Mouse (Mus musculus) MN1 (cell line): ENCODE measurements around the gene Syne2.

Source experiments
- DNase-seq: peaks from one replicate; pipeline ENCODE4 v3.0.0-alpha.2; 2016; ENCODE audit warnings: low spot score

The Syne2 gene

DNA sequence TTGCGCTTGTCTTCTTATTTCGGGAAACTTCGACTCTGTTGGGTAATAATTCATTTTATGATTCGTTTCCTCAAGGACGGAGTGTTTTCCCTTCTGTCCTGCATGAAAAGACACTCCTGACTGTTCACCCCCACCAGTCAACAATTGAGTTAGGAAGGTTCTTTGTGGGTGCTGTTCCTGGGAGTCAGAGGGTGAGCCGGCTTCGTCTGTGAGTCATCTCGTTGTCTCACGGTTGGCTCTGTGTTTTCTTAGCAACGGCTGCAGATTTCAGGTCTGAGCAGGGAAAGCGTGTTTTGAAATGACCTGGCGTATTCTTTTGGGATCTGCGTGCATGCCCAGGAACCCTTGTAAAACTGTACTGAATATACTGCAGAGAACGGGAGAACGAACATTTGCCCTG is 9.8 kb downstream of the Syne2 start:
- peak; percentile 39 for DNase-seq

DNA sequence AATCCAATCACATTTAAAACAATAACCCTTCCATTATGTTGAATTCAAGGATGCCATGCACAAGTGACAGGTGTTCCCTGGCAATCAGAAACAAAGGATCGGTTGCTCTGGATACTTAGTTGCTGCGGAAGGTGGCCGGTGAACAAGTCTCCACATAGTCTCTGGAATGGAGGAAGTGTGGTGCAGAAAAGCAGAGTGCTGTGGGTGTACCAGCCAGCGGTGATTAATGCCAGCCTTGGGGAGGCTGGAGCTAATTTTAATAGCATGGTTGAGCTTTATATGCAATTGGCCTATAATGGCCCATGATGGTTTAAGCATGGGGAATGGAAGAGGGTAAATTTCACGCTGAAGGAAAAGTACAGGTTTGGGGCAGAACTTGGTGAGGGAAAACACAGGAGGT is 11.7 kb downstream of the Syne2 start:
- no peak for DNase-seq

DNA sequence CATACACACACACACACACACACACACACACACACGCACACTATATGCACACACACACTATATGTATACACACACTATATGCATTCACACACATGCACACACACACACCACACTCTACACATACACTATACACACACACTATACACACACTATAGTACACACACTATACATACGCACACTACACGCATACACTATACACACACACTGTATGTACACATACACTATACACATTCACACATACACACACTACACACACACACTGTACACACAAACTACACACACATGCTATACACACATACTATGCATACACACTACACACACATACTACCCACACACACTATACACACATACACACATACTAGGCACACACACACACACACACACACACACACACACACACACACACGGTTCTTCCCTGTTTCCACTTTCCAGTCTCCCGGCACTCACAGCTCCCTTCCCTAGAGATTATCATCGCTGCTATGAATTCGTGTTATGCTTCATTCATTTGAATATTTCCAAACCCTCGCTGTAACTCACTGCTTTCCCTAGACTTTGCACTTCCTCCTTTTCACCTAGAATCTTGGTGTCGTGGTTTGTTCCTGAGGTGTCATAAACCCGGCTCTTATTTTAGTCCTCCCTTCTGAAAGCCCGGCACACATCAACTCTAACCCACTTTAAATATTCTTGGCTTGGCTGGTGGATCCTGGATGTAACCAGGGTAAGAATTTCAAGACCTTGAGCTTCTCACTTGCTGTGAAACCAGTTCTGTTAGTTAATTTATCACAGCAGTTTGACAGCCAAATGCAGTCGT is 15.4 kb downstream of the Syne2 start:
- no peak for DNase-seq

DNA sequence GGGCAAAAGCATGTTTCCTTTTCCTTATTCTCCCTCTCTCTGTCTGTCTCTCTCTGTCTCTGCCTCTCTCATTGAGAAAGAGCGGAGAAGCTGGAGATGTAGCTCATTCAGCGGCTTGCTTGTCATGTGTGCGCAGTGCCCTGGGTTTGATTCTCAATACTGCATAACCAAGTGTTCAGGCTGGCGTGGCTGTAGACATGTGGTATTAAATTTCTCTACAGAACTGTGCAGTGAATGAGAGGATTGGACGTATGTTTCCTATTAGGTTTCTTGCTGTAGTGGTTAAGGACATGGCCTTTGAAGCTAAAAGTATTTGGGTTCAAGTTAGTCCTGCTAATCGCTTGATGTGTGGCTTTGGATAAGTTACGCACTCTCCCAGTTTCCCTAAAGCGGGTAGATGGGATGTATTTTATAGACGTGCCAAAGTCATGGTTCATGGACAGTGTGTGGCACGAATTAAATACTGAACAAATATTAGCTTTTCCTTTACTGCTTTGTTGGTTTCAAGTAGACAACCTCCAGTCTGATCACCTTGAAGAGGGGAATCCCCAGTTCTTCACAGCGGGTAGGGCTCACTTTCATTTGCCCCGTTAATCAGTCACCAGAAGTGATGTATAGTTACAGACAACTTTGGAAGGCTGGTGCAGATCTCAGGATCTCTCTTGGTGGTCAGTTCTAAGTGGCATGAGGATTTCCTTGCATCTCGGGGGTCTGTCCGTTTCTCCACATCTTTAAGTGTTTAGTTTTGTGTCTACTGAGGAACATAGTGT is 16.2 kb downstream of the Syne2 start:
- no peak for DNase-seq

DNA sequence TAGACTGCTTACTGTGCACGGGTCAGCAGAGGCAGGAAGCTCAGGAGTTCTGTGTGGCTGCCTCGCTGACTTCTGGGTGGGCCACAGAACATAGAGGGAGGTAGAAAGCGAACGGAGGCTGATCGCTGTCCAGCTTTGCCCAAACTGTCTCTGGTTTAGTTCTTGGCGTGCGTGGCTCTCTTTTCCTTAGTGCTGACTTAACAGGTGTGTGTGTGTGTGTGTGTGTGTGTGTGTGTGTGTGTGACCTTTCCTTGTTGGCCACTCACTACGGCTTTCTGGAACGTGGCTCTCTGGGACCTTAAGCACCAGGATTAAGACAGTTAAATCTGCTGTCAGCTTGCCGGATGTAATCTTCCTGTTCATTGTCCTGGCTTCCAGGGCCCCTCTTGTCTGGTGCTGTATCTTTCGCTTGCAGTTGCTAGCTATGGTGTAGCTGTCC is 18.6 kb downstream of the Syne2 start:
- no peak for DNase-seq

DNA sequence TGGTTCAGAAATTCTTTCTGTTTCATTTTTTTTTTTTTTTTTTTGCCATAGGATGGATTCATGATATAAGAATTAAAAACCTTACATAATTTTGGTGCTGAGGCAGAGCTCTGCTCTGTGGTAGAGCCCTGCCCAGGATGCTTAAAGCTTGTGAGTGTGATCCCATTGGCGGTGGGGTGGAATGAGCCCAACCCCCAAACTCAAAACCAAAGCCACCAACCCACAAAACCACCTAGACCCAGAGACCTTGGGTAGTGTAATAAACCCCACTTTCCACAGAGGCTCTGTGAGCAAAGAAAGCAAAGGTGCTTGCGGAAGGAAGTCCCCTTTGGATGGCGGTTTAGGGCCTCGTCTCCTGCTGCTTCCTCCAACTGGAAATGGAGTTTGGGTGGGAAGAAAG is 19.5 kb downstream of the Syne2 start:
- no peak for DNase-seq

DNA sequence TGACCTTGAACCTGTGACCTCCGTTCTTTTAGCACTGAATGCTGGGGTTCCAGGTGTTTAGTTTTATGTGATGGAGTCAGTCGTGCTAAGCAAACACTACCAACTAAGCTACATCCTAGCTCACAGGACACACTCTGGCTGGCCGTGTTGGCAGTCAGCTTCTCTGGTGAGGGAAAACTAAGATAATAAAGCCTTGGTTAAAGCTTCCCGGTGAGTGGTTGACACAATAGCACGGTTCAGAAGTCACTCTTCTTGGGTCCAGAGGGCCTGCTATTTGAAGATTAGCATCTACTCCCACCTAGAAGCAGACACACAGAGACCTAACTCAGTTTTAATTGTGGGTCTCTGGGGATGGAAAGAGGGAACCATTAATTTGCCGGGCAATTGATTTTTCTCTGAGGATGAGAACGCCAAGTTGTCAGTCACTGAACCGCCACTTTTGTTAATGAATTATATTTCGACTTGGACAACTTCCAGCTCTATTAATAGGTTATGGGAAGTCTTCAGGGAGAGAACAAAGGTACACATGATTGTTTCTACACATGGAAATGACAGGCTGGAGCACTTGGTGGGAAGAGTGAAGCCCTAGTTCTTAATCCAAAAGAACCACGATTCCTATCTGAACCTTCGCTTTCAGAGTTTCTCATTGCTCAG is 21.3 kb downstream of the Syne2 start:
- DNase-seq = peak; percentile 50

DNA sequence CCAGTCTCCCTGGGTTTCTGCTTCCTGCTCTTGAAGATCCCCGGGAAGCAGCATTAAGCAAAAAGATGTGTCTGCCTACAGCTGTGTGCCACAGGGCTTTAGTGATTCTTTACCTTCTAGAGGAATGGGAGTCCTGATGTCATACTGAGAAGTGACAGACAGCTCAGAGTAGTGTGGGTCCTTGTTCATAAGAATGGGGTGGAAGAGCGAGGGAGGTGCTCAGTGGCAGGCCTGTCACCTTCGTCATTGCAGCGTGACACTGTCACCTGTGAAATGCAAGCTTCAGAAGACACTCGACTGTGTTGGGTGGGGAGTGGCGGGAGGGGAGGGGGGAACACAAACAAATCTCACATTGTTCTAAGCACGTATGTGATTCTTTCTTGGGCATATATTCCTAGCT is 23.2 kb downstream of the Syne2 start:
- DNase-seq = no peak

DNA sequence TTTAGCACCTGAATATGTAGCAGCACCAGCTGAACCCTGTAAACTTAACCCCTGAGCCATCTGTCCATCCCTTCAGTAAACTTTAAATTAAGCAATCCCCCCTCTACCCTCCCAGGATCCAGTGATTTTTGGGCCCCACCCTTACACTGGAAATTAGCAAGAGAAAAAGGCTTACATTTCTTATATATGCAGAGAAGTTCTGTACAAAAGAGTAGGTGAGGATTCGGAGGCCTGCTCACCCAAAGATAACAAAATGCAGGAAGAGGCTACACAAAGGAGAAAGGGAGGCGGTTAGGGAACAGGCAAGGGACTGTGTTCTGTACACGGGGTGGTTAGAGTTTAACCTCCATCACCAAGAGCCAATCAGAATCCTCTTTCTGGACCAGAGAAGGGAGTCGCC is 26.4 kb downstream of the Syne2 start:
- no peak for DNase-seq

DNA sequence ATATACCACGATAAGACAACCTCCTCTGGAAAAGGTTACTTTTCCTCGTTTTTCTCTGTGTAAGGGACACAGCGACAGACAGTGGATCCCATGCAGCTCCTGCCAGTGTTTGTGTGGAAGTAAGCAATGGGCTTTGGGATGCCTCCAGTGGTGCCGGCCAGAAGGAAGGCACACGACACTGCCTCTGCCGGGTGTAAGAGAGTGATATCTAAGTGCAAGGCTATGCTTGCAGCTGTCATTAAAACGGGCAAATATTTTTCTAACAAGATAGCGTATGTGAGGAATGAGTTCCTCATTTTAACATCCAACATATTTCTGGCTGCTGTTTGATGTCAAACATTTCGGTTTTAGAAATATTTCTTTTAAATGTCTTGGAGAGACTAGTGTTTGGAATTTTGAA is 27.1 kb downstream of the Syne2 start:
- DNase-seq = no peak

DNA sequence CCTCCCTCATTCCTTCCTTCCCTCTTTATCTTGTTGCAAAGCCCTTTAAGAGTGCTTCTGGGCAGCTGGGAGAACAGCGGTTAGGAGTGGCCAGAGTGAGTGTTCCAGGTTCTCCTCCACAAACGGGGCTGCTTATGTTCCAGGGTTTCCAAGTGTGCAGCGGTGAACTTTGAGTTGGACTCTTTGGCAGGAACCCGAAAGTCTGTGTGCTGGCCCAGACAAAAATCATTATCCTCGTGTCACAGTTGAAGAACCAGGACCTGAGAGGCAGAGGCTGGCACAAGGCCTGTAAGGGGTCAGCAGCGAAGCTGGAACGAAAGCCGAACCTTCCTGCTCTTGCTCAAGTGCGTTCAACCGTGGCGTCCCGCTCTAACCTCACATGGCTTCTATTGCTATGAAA is 28.6 kb downstream of the Syne2 start:
- DNase-seq = no peak

DNA sequence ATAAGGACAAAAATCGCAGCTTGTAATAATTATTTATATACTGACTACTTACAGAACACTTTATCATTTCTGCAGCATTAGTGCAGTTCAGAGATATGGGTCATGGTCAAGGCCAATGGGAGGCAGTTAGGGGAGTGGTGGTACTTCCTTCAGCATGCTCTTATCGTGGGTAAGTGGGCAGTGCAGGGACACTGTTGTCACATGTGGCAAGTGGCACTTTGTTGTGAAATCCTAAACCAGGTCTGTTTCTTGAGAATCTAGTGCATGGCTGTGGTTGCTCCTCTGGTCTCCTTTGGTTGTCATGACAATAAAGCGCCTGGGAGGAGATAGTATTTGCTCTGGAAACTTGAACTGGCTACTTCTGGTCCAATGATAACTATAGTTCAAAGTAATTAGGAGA is 32.3 kb downstream of the Syne2 start:
- no peak for DNase-seq

DNA sequence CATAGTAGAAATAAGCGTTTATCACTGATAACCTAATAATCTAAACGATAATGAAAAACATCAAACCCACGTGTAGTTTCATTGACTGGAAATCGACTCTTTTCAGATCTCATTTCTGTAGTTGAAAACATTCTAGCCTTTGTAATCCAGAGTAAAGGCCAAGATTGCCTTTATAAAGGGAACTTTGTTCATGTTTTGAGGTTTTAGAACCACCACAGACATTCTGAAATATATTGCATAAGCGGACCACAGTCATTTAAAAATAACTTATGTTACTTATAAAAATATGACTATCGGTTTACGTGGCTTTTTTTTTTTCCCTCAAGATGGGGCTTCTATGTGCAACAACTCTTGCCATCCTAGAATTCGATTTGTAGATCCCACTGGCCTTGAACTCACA is 33.5 kb downstream of the Syne2 start:
- DNase-seq = no peak

DNA sequence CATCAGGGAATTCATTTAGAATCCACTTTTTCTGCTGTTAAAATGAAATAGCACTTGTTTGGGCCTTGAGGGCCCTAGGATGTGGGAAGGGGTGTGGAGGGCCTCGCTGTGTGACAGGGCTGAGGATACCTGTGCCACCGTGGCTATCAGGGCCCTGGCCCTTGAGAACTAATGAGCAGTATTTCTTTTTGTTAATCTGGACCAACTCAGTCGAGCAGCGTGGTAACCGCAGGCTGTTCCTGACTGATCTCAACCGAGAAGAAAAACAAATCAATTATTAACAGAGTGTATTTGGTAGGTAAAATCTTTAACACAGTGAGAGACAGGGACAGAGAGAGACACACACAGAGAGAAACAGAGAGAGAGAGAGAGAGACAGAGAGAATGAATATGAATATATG is 34.5 kb downstream of the Syne2 start:
- DNase-seq = no peak

DNA sequence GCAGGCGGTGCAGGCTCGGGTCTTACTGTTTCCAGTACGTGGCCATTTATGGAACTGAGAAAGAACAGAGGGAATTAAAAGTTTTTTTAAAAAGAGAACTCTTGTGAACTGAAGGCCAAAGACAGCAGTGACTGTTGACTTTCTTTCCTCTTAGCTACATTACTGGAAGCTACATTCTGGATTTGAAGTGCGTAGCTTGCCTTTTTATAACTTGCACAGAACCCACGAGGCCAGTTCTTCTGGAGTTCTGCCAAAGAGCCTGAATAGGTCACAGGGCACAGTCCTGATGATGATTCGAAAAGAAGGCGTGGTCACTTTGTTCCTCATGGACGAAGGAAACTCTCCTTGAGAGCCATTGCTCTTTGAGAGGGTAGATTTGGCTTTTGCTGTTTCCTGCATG is 35.6 kb downstream of the Syne2 start:
- DNase-seq = peak; percentile 57

DNA sequence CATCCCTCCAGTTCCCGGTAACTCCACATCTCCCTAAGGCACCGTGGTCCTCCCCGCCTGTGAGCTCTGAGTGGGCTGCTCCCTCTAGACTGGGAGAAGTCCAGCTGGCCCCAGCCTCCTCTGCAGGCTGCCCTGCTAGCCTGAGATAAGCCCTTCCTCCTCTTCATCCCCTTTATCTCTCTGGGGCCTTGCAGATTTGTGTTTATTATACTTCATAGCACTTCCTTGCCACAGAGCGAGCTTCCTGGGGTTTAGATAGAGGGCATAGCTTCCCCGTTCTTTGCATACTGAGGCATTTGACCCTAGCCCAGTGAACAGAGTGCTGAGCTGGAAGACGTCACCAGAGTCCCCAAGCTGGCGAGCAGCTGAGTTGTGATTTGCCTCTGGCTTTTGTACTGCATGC is 37.1 kb downstream of the Syne2 start:
- no peak for DNase-seq

DNA sequence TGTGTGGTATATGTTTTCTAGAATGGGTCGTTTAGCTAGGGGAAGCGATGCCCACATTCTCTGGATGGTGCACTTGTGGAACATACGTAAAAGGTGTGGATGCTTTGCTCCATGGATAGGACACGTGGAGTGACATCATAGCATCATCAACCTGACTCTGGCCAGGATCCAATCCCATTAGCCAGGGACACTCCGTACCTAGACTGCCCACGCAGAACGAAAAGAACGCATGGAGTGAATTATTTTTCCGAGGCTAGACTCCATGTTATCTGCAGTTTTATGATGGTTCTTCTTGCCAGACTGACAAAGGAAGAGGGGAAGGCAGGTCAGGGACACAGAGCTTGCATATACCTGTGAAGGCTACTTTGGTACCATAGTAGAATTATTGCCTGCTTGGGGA is 37.7 kb downstream of the Syne2 start:
- no peak for DNase-seq

DNA sequence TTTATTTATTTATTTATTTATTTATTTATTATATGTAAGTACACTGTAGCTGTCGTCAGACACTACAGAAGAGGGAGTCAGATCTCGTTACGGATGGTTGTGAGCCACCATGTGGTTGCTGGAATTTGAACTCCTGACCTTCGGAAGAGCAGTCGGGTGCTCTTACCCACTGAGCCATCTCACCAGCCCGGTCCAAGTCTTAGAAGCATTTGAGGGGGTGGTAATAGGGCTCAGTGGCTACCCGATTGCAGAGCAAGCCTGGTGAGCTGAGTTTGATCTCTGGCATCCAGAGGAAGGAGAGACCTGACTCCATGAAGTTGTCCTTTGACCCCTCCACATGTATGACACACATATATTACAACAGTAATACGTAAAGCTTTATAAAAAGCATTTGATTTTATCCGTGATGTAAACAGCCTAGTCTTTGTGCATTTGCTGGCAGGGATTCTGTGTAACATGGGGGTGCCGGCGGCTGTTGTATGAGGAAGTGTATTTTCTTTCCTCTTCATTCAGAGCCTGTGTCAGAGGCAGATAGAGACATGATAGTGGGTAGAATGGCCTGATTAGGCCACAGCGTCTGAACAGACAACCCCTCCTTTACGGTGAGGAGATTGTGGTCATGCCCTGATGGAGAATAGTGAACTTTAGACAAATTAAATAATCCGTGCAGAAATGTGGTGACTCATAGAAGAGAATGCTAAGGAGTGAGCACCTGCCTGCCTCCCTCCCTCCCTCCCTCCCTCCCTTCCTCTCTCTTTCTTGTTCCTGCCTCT is 38.3 kb downstream of the Syne2 start:
- DNase-seq = no peak

DNA sequence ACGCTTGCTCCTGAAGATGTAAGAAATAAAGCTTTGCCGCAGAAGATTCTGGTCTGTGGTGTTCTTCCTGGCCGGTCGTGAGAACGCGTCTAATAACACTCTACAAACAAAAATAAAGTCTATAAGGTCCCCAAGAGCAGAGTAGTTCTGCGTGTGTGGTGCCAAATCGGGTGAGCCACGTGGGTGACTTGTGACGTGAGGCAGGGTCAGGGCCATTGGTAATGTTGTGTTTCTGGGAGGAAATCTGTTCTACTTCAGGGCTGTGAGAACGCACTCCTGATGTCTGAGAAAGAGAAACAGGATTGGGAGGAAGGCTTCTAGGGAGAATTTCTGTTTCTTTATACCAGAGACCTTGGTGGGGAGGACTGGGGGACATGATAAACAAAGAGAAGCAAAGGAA is 42.0 kb downstream of the Syne2 start:
- DNase-seq = no peak

DNA sequence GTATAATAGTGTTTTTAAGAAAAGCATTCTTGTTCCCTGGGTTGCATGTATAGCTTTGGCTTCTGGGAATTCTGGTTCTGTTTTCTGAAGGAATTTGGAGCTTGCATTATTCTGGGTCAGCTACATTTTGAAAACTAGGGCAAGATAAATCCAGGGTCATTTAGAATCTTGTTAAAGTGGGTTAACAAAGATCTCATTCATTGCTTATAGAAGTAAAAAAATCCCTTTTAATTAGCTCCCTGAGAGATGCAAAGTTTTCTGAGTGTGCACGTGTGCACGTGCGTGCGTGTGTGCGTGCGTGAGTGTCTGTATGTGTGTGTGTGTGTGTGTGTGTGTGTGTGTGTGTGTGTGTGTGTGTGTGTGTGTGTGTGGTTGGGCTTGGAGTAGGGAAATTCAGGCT is 42.9 kb downstream of the Syne2 start:
- DNase-seq = no peak

DNA sequence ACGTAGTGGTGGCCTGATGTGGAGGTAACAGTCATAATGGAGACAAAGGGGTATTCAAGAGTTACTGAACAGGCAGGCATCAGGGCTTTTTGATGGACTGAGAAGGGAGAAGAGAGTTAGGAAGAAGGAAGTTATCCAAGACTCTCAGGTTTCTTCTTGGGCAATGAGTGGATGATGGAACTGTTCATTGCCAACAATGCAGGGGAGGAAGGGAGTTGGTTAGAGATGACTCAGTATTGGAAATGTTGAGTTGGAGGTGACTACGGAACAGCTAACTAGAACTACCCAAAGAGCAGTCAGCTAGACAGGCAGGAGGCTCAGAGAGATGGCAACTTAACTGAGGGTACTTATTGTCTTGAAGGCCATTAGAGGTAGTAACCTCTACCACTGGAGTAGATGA is 47.2 kb downstream of the Syne2 start:
- no peak for DNase-seq
